Mouse (Mus musculus): ENCODE data around the gene Gm3336.
A peak's percentile ranks its signal among the peaks of the same experiment; 100 is the strongest.

The Gm3336 gene

DNA sequence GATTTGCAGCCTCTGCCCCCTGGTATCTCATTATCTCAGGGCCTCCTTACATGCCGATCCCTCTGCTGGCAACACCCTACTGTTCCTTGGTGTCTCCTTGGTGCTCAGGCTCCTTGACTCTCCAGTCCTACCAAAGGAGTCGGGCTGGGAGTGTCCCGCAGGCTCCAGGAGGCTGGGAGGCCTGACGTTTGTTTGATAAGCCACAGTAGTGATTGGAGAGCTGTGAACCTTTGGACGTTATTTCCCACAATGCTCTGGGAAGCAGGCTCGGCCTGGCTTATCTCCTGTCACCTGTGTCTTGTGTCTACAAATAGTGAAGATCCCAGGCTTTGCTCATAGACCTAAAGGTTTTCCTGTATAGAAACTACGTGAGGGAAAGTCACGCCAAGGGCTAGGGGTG is 45.7 kb downstream of the Gm3336 start:
- no peak for DNase-seq (ENCODE audit: low read depth)

DNA sequence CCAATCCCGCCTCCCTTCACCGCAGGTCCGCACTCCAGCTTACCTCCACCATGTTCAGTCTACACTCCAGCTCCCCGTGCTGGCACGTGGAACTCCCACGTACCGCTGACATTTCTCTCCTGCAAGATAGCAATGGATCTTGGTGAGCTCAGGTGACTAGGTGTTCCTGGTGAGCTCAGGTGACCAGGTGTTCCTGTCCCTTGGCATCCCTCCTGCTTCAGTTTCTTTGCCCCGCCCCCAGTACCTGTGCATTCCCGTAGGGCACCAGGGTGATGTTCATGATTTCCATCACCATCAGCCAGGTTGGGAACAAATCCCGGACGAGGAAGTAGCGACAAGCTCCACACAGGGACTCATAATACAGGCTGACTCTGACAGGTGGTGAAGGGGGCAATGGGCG is 46.3 kb downstream of the Gm3336 start:
- DNase-seq (ENCODE audit: low read depth) = no peak

DNA sequence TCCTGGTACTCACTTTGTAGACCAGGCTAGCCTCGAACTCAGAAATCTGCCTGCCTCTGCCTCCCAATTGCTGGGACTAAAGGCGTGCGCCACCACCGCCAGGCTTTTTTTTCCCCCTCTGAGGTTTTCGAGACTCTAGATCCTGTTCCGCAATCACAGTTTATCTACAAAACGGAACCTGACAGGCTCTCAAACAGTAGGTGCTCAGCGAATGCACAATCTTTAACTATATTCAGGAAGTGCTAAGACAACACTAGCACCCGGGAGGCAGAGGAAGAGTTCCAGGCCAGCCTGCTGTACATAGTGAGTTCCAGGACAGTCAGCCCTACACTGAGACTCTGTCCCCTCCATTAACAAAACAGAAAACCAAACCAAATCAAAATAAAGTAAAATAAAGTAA is 47.0 kb downstream of the Gm3336 start:
- no peak for DNase-seq (ENCODE audit: low read depth)

GRCm38 (mm10) chr8:70765838-70766570 is 47.7 kb downstream of the Gm3336 start:
- DNase-seq (ENCODE audit: low read depth) = no peak

GRCm38 (mm10) chr8:70766571-70767440 is 48.5 kb downstream of the Gm3336 start:
- no peak for DNase-seq (ENCODE audit: low read depth)

DNA sequence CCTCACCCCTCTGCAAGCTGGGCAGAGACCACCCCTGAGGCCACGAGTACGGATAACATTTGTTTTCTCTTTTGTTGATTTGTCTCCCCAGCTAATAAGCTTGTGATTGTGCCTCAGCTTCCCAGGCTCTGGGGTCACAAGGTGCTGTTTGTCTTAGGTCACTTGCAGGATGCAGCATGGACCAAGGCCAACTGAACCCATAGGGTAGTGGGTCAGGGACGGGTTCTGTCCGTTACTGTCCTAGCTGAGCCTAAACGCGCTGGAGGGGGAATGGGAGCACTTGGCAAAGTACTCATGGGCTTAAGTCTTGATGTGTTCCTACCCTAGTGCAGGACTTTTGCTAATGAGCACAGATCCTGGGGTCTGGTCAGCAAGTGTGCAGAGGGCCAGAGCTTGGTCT is 49.2 kb downstream of the Gm3336 start:
- DNase-seq (ENCODE audit: low read depth) = no peak

GRCm38 (mm10) chr8:70768231-70768776 is 50.0 kb downstream of the Gm3336 start:
- DNase-seq (ENCODE audit: low read depth) = no peak

DNA sequence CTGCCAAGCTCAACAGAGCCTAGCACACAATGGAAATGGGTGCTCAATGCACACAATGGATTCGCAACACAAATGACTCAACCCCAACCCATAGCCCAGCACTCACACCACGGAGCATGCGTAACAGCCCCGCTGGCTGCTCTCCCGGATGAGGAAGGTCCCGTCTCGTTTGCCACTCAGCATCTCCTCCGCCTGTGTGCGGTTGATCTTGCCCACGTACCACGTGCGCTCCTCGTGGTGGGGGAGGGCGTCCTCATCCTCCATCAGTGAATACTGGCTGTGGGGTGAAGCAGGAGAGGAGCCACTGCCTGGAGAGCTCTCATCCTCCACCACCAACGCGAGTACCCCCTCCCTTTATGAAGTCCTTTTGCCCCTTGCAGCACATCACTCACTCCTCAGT is 50.6 kb downstream of the Gm3336 start:
- no peak for DNase-seq (ENCODE audit: low read depth)

DNA sequence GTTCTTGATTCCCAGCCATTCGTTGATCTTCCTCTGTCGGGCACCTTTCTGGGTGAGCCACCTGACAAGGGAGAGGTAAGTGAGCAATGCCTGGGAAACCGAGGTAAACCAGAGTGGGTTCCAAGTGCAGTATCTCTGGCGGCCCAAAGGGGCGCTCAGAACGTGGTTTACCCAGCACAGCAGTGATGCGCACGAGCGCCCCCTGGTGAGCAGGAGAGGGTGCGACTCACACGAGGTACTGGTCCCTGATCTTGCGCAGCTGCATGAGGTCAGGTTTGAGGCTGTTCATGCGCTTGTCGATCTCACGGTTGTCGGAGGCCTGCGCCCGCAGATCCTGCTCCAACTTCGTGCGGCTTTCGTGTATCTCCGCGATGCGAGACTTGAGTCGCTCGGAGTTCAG is 51.0 kb downstream of the Gm3336 start:
- peak; percentile 92 for DNase-seq (ENCODE audit: low read depth)

GRCm38 (mm10) chr8:70769858-70770257 is 51.5 kb downstream of the Gm3336 start:
- DNase-seq (ENCODE audit: low read depth) = no peak

- no peak for DNase-seq (ENCODE audit: low read depth)
Observed at GRCm38 (mm10) chr8:70770748-70771147, 52.4 kb downstream of the Gm3336 start.

DNA sequence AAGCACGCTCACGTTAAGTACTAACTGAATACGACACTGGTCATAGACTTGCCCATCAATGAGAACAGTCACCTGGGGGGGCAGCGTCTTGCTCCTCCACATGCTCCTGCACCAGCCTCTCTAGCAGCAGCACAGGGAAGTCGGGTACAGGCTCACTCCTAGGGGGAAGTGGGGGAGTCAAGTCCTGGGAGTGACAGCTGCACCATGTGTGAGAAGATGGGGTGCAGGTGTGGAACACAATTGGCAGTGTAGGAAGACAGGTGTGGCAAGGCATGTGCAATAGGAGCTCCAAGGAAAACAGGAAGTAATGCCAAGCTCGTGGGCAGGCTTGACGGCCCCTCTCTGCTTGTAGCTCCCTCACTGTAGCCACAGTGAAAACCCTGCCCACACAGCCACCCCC is 52.9 kb downstream of the Gm3336 start:
- no peak for DNase-seq (ENCODE audit: low read depth)

DNA sequence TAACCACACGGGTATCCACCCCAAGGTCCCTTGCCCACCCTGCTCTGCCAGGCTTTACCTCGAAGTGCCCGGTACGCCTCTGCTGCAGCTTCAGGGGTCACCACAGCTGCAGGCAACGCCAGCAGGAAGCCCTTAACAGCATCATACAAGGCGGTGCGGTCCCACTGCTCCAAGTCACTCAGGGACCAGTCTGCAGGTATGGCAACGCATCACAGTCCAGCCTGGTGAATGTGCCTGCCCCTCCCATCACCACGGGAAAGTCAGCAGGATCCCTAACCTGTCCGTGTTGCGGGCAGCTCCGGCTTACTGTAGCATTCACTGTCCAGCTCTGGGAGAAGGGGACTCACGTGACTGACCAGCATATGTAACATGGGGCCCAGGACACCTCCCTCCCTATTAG is 53.7 kb downstream of the Gm3336 start:
- no peak for DNase-seq (ENCODE audit: low read depth)
